Mouse (Mus musculus) MEL (cell line): ENCODE measurements around the gene Ubxn4.

Source experiments
- CHD1 ChIP-seq: IDR thresholded peaks from 2 replicates; pipeline ENCODE4 v1.6.1; 2012; ENCODE audit warnings: low read depth, mild to moderate bottlenecking, inconsistent platforms, low read length, improper control_type of control experiment
- EP300 ChIP-seq, 2 experiments: IDR thresholded peaks; 2 replicates each; pipeline ENCODE4 v1.6.1; 2011; ENCODE audit warnings: improper control_type of control experiment in 2 of 2, low read length in 2 of 2, low read depth in 1 of 2, mild to moderate bottlenecking in 1 of 2
- MAX ChIP-seq: IDR thresholded peaks from 2 replicates; pipeline ENCODE4 v1.6.1; 2011; ENCODE audit warnings: low read length, improper control_type of control experiment
- MAZ ChIP-seq: IDR thresholded peaks from 2 replicates; pipeline ENCODE4 v1.6.1; 2012; ENCODE audit warnings: low read depth, mild to moderate bottlenecking, inconsistent platforms, low read length, improper control_type of control experiment
- NRF1 ChIP-seq: IDR thresholded peaks from 2 replicates; pipeline ENCODE4 v1.6.1; 2014; ENCODE audit warnings: low read depth, mild to moderate bottlenecking, inconsistent platforms, low read length, improper control_type of control experiment, moderate library complexity; ENCODE audit not compliant: poor library complexity, insufficient read depth, severe bottlenecking
- POLR2A ChIP-seq, 2 experiments: IDR thresholded peaks; 2 replicates each; pipeline ENCODE4 v1.6.1; 2011 to 2012; ENCODE audit warnings: low read length in 2 of 2, mild to moderate bottlenecking in 2 of 2, control low read depth in 1 of 2, improper control_type of control experiment in 1 of 2, low read depth in 1 of 2, moderate library complexity in 1 of 2; ENCODE audit not compliant: control insufficient read depth in 1 of 2, insufficient read depth in 1 of 2, poor library complexity in 1 of 2
- POLR2AphosphoS5 ChIP-seq: IDR thresholded peaks from 2 replicates; pipeline ENCODE4 v1.6.1; 2012; ENCODE audit warnings: low read depth, borderline replicate concordance, mild to moderate bottlenecking, inconsistent platforms, low read length, moderate library complexity, mixed read lengths
- USF1 ChIP-seq: IDR thresholded peaks from 2 replicates; pipeline ENCODE4 v1.6.1; 2014; ENCODE audit warnings: low read depth, mild to moderate bottlenecking, inconsistent platforms, low read length, improper control_type of control experiment, moderate library complexity

DNA sequence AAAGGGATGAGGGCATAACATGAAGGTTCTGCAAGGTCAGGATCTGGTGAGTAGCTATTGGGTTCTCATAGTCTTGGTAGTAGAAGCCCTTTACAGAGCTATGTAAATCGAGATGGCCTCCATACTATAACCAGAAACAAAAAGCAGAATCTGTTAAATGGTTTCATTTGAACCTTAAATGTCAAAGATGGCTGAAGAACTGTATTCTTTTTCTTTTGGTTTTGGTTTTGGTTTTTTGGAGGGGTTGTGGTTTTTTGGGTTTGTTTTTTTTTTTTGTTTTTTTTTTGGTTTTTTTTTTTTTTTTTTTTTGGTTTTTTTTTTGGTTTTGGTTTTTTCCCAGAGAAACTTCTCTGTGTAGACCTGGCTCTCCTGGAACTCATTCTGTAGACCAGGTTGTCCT, 46.4 kb upstream of the Ubxn4 start:
- TF ChIP-seq NRF1: no peak
- no peak for TF ChIP-seq POLR2AphosphoS5
- TF ChIP-seq USF1: no peak
- no peak for TF ChIP-seq EP300 (IDR thresholded peaks at IDR 0.05; ENCODE audit: low read depth in 1 of 2, low read length in 2 of 2)
- TF ChIP-seq CHD1: no peak
- TF ChIP-seq POLR2A (IDR thresholded peaks at IDR 0.05; ENCODE audit: control insufficient read depth in 1 of 2, insufficient read depth in 1 of 2, low read depth in 1 of 2, low read length in 2 of 2, poor library complexity in 1 of 2): no peak
- no peak for TF ChIP-seq MAX
- no peak for TF ChIP-seq MAZ
